Mouse (Mus musculus) thymus, adult 2 months (tissue): Measurements from ENCODE around the gene Gas7.

Experiments used
- CTCF ChIP-seq: fragments of 200-500 bp; IDR thresholded peaks from 2 replicates; pipeline ENCODE4 v1.5.1; 2012; ENCODE audit warnings: mild to moderate bottlenecking, control low read depth, low read length, moderate library complexity, borderline replicate concordance; ENCODE audit not compliant: control insufficient read depth, poor library complexity, insufficient read depth; ENCODE audit errors: extremely low read depth
- POLR2A ChIP-seq: fragments of 200-500 bp; IDR thresholded peaks from 2 replicates; pipeline ENCODE4 v1.6.1; 2012; ENCODE audit warnings: mild to moderate bottlenecking, low read length, control low read depth, moderate library complexity; ENCODE audit not compliant: control insufficient read depth, poor library complexity, insufficient read depth; ENCODE audit errors: extremely low read depth

- TF ChIP-seq POLR2A (no peak), CTCF (no peak)
Measured at GRCm38 (mm10) chr11:67566704-67567103, 111.5 kb downstream of the Gas7 start.
